Mouse (Mus musculus): ENCODE data around the gene Tmem218.

- no peak for TF ChIP-seq CTCF (IDR thresholded peaks at IDR 0.05; ENCODE audit: low read depth)
- no peak for TF ChIP-seq EP300 (IDR thresholded peaks at IDR 0.05; ENCODE audit: low read depth)
Measured at GRCm38 (mm10) chr9:37200414-37200813, 7.6 kb upstream of the Tmem218 start.
